Mouse (Mus musculus): ENCODE data around the gene Cep295nl. TPM values are rescaled to one million over a fixed set of nuclear protein-coding genes. Genes with fewer than 3 reads are reported as not detected.

Cep295nl gene
- polyA plus RNA-seq, 1 experiment from 2014 or later: 0.56 TPM

- Histone ChIP-seq H3K27ac (no peak overlapping the region), H3K4me3 (no peak overlapping the region), H3K4me1 (peaks cover 16% of the 10 kb centered on the region), H3K4me2 (no peak overlapping the region), H3K9me3 (no peaks in the 10 kb centered on the region), H3K27me3 (no peaks in the 10 kb centered on the region), H3K9ac (no peak overlapping the region), H3K36me3 (peaks cover 5% of the 10 kb centered on the region; the same call in 1 of the 2 replicates)
- ATAC-seq (ENCODE audit: borderline replicate concordance, extremely low read depth, low FRiP score, low TSS enrichment): no peak
- WGBS: 92% methylated on average over 16 of the region's 16 CpGs
Measured at GRCm38 (mm10) chr11:118330777-118331176, 11.5 kb downstream of the Cep295nl start.

- H3K9me3 ChIP-seq: no peaks in the 10 kb centered on the region
- H3K9ac ChIP-seq: no peak overlapping the region
- H3K36me3 ChIP-seq: peaks cover 5% of the 10 kb centered on the region; the same call in 1 of the 2 replicates
- H3K4me2 ChIP-seq: no peak overlapping the region
- H3K27ac ChIP-seq: no peak overlapping the region
- 92% methylated on average over 14 of the region's 14 CpGs for WGBS
- no peak overlapping the region for H3K4me3 ChIP-seq
- ATAC-seq (ENCODE audit: borderline replicate concordance, extremely low read depth, low FRiP score, low TSS enrichment): no peak
- peaks cover 16% of the 10 kb centered on the region for H3K4me1 ChIP-seq
- no peaks in the 10 kb centered on the region for H3K27me3 ChIP-seq
Measured at GRCm38 (mm10) chr11:118330361-118330760, 11.9 kb downstream of the Cep295nl start.

DNA sequence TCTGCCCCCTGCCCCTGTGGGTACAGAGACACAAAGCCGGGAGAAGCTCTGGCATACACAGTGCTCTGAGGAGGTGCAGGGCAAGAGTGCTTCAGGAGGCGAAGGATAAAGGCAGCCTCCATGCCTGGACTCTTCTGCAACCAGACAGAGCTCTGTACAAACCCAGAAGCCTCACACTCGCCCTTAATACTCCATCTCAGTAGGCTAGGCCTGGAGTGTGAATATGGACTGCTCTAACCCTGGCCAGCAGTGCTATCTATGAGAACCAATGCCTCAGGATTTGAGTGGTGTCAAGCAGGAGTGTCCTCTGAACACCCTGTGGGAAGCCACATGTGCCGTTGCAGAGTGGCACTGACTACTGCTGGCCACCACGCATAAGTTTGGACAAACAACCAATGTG, 13.4 kb downstream of the Cep295nl start:
- H3K27me3 ChIP-seq: no peaks in the 10 kb centered on the region
- H3K9ac ChIP-seq: no peak overlapping the region
- H3K4me2 ChIP-seq: no peak overlapping the region
- peaks cover 21% of the 10 kb centered on the region for H3K4me1 ChIP-seq
- H3K36me3 ChIP-seq: peaks cover 5% of the 10 kb centered on the region; the same call in 1 of the 2 replicates
- H3K27ac ChIP-seq: no peak overlapping the region
- no peak overlapping the region for H3K4me3 ChIP-seq
- H3K9me3 ChIP-seq: no peaks in the 10 kb centered on the region
- WGBS: 81% methylated on average over 5 of the region's 5 CpGs
- no peak for ATAC-seq (ENCODE audit: borderline replicate concordance, extremely low read depth, low FRiP score, low TSS enrichment)

DNA sequence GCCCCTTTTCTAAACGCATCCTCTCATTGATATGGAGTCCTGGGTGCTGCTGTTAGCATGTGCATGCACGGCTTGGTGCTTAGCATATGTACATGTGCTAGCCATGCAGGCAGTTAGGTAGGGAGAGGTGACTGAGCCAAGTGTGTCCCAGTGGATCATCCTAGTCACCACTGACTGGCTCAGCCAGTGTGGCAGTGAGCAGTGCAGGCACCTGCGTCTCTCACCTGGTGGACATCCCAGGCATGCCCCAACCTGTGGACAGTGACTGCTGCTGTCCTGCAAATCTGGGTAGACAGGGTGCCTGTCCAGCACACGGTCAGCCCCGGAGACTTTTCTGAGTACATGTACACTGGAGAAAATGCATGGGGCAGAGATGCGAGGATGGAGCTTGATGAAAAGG, 13.8 kb downstream of the Cep295nl start:
- H3K4me1 ChIP-seq: peaks cover 21% of the 10 kb centered on the region
- no peak overlapping the region for H3K27ac ChIP-seq
- no peak overlapping the region for H3K4me3 ChIP-seq
- ATAC-seq (ENCODE audit: borderline replicate concordance, extremely low read depth, low FRiP score, low TSS enrichment): no peak
- 90% methylated on average over 6 of the region's 6 CpGs for WGBS
- no peak overlapping the region for H3K4me2 ChIP-seq
- H3K9me3 ChIP-seq: no peaks in the 10 kb centered on the region
- no peak overlapping the region for H3K9ac ChIP-seq
- H3K27me3 ChIP-seq: no peaks in the 10 kb centered on the region
- peaks cover 4% of the 10 kb centered on the region; the same call in 1 of the 2 replicates for H3K36me3 ChIP-seq

GRCm38 (mm10) chr11:118326991-118327971, 15.0 kb downstream of the Cep295nl start:
- peak; percentile 29 for ATAC-seq (ENCODE audit: borderline replicate concordance, extremely low read depth, low FRiP score, low TSS enrichment)
- 62% methylated on average over 24 of the region's 24 CpGs for WGBS
- Histone ChIP-seq H3K27ac (peak overlapping the region; percentile 45), H3K9ac (no peak overlapping the region), H3K4me2 (no peak overlapping the region), H3K4me3 (no peak overlapping the region), H3K27me3 (no peaks in the 10 kb centered on the region), H3K36me3 (no peaks in the 10 kb centered on the region), H3K4me1 (peaks cover 21% of the 10 kb centered on the region), H3K9me3 (no peaks in the 10 kb centered on the region)

DNA sequence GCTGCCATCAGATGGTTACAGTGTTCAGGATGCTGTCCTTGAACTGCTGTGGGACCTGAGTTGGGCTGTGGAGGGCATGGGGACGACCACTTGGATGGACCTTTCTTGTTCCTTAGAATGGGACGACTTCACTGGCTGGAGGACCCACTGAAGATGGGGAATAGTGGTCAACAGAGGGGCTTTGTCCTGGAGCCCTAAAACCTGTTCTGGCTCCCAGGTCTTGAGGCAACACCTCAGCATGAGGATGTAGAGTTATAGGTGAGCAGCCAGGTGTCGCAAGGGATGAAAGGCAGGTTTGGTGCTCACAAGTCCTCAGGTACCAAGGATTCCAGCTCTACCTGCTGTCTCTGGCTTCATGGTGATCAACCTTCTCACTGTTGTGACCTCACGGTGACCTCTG, 15.8 kb downstream of the Cep295nl start:
- 77% methylated on average over 4 of the region's 4 CpGs for WGBS
- ATAC-seq (ENCODE audit: borderline replicate concordance, extremely low read depth, low FRiP score, low TSS enrichment): no peak
- peaks cover 21% of the 10 kb centered on the region for H3K4me1 ChIP-seq
- no peak overlapping the region for H3K9ac ChIP-seq
- no peak overlapping the region for H3K4me2 ChIP-seq
- H3K4me3 ChIP-seq: no peak overlapping the region
- H3K36me3 ChIP-seq: no peaks in the 10 kb centered on the region
- H3K27ac ChIP-seq: no peak overlapping the region
- no peaks in the 10 kb centered on the region for H3K27me3 ChIP-seq
- H3K9me3 ChIP-seq: no peaks in the 10 kb centered on the region

- Histone ChIP-seq H3K9ac (no peak overlapping the region), H3K4me3 (no peak overlapping the region), H3K36me3 (0 out of 2 replicates have a peak, but pooled peaks cover under 1% of the 10 kb centered on the region), H3K9me3 (no peaks in the 10 kb centered on the region), H3K4me1 (peaks cover 21% of the 10 kb centered on the region), H3K4me2 (no peak overlapping the region), H3K27ac (no peak overlapping the region), H3K27me3 (no peaks in the 10 kb centered on the region)
- WGBS: 56% methylated on average over 5 of the region's 5 CpGs
- no peak for ATAC-seq (ENCODE audit: borderline replicate concordance, extremely low read depth, low FRiP score, low TSS enrichment)
Measured at GRCm38 (mm10) chr11:118324541-118324940, 17.8 kb downstream of the Cep295nl start.

DNA sequence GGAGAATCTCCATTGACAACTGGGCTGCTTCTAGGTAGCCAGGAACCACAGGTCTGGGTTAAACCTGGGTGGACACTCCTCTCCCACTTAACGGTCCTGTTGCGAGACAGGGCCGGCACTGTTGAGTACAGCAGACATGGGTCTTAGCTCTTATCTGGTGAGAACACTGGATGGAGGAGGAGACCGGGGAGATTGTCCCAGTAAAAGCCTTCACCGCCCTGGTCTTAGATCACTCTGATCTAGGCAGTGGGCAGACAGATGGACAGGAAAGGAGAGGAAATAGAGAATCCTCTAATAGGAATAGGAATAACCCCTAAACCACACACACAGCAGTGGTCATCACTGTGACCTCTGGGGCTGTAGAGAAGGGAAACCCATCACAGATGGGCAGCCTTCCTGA, 18.3 kb downstream of the Cep295nl start:
- WGBS: 74% methylated on average over 5 of the region's 5 CpGs
- no peak overlapping the region for H3K4me3 ChIP-seq
- H3K9ac ChIP-seq: no peak overlapping the region
- peaks cover 21% of the 10 kb centered on the region for H3K4me1 ChIP-seq
- no peak overlapping the region for H3K27ac ChIP-seq
- 0 out of 2 replicates have a peak, but pooled peaks cover 5% of the 10 kb centered on the region for H3K36me3 ChIP-seq
- H3K4me2 ChIP-seq: no peak overlapping the region
- no peak for ATAC-seq (ENCODE audit: borderline replicate concordance, extremely low read depth, low FRiP score, low TSS enrichment)
- no peaks in the 10 kb centered on the region for H3K27me3 ChIP-seq
- no peaks in the 10 kb centered on the region for H3K9me3 ChIP-seq

GRCm38 (mm10) chr11:118322647-118323046, 19.7 kb downstream of the Cep295nl start:
- Histone ChIP-seq H3K27me3 (no peaks in the 10 kb centered on the region), H3K9ac (no peak overlapping the region), H3K36me3 (0 out of 2 replicates have a peak, but pooled peaks cover 12% of the 10 kb centered on the region), H3K9me3 (no peaks in the 10 kb centered on the region), H3K4me3 (no peak overlapping the region), H3K4me1 (peaks cover 16% of the 10 kb centered on the region), H3K27ac (no peak overlapping the region), H3K4me2 (no peak overlapping the region)
- 57% methylated on average over 3 of the region's 3 CpGs for WGBS
- no peak for ATAC-seq (ENCODE audit: borderline replicate concordance, extremely low read depth, low FRiP score, low TSS enrichment)

DNA sequence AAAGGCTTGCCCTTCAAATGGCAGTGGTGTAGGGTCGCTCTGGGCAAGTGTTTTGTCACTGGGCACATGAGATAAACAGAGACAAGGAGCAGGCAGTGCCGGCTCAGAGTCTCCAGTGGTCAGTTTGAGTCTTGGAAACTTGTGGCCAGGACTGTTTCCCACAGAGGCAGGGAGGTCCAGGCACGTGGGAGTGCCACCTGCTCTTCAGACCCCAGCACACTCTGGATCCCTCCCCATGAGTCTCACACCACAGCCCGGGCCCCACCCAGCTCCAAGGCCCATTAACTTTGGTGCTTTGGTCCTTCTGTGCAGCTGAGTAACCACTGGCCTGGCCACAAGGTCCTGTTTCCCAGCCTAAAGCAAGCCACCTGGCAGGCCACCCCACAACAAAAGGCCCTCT, 20.3 kb downstream of the Cep295nl start:
- ATAC-seq (ENCODE audit: borderline replicate concordance, extremely low read depth, low FRiP score, low TSS enrichment): no peak; the same call in 1 of the 2 replicates
- 55% methylated on average over 4 of the region's 4 CpGs for WGBS
- no peak overlapping the region for H3K9ac ChIP-seq

DNA sequence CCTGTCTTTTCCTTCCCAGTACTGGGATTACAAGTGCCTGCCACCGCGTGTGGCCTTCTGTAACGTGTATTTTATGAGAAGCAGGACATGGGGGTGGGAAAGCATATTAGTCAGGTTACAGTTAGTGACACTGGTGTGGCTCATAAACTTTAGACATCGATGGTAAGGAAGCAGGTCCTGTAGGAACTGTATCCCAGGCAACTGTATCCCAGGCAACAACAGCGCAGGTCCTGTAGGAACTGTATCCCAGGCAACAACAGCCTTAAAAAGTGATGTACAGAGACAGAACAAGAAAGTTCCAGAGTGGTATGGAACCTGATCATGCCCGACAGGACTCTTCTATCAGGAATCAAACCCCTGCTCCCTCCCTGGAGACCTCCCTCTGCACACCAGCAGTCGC, 20.8 kb downstream of the Cep295nl start:
- ATAC-seq (ENCODE audit: borderline replicate concordance, extremely low read depth, low FRiP score, low TSS enrichment): no peak
- H3K9me3 ChIP-seq: no peaks in the 10 kb centered on the region
- H3K4me2 ChIP-seq: no peak overlapping the region
- H3K4me1 ChIP-seq: 0 out of 2 replicates have a peak, but pooled peaks cover 5% of the 10 kb centered on the region
- no peak overlapping the region for H3K9ac ChIP-seq
- no peak overlapping the region for H3K4me3 ChIP-seq
- 77% methylated on average over 7 of the region's 7 CpGs for WGBS
- H3K27ac ChIP-seq: no peak overlapping the region
- H3K27me3 ChIP-seq: no peaks in the 10 kb centered on the region
- H3K36me3 ChIP-seq: peaks cover 12% of the 10 kb centered on the region; the same call in 1 of the 2 replicates

More for the DNA sequence above, 20.3 kb downstream of the Cep295nl start:
- no peaks in the 10 kb centered on the region for H3K27me3 ChIP-seq
- H3K4me1 ChIP-seq: peaks cover 10% of the 10 kb centered on the region; the same call in 1 of the 2 replicates
- H3K27ac ChIP-seq: no peak overlapping the region
- H3K36me3 ChIP-seq: 0 out of 2 replicates have a peak, but pooled peaks cover 12% of the 10 kb centered on the region
- no peaks in the 10 kb centered on the region for H3K9me3 ChIP-seq
- no peak overlapping the region for H3K4me3 ChIP-seq
- no peak overlapping the region for H3K4me2 ChIP-seq

GRCm38 (mm10) chr11:118318678-118319077, 23.6 kb downstream of the Cep295nl start:
- Histone ChIP-seq H3K9ac (no peak overlapping the region), H3K9me3 (no peaks in the 10 kb centered on the region), H3K4me1 (no peaks in the 10 kb centered on the region), H3K36me3 (peaks cover 27% of the 10 kb centered on the region), H3K4me2 (no peak overlapping the region), H3K27me3 (no peaks in the 10 kb centered on the region), H3K4me3 (no peak overlapping the region), H3K27ac (no peak overlapping the region)
- ATAC-seq (ENCODE audit: borderline replicate concordance, extremely low read depth, low FRiP score, low TSS enrichment): no peak
- 55% methylated on average over 5 of the region's 5 CpGs for WGBS

Data from lung, embryonic 15.5 days (tissue).